Mouse (Mus musculus) olfactory bulb, adult 2 months (tissue): Measurements from ENCODE around the gene Calm5.

ENCODE experiments used
- CTCF ChIP-seq: fragments of 200-500 bp; IDR thresholded peaks from 2 replicates; pipeline ENCODE4 v1.5.1; 2012; ENCODE audit warnings: low read depth, mild to moderate bottlenecking, low read length, moderate library complexity; ENCODE audit not compliant: insufficient read depth
- POLR2A ChIP-seq: fragments of 200-500 bp; IDR thresholded peaks from 2 replicates; pipeline ENCODE4 v1.6.1; 2012; ENCODE audit warnings: mild to moderate bottlenecking, low read depth, low read length, moderate library complexity; ENCODE audit not compliant: insufficient read depth

DNA sequence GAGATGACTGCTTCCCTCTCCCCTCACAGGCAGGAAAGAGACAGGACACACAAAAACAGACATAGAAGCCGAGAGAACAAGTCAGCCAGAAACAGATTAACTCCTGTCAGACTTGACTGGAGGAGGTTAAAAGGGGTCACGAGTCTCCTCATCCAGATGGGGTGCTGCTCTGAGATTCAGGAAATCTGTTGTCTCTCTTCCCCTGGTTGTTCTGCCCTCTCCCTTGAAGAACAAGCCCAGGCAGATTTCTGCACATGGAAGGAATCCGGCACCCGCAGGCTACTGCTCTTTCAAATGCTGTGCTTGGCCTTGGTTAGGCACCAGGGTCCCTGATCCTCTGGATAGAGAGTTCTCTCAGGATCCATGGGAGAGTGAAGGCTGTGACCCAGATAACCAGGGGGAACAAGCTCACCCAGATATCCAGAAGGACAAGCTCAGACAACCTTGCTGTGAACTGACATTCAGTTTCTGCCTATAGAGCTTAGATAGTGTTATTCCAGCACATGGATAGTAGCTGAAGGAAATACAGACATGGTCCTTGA, 23.8 kb downstream of the Calm5 start:
- TF ChIP-seq POLR2A (no peak), CTCF (no peak)
